Mouse (Mus musculus) heart, adult 2 months (tissue): Measurements from ENCODE around the gene Vti1a.

Source experiments
- CTCF ChIP-seq: fragments of 200-600 bp; IDR thresholded peaks from 2 replicates; pipeline ENCODE4 v1.8.1; 2022; ENCODE audit warnings: antibody characterized with exemption, mild to moderate bottlenecking, moderate library complexity
- EP300 ChIP-seq: fragments of 200-500 bp; IDR thresholded peaks from 2 replicates; pipeline ENCODE4 v1.6.1; 2011; ENCODE audit warnings: low read depth, low read length, control low read depth; ENCODE audit not compliant: insufficient read depth

GRCm38 (mm10) chr19:55276100-55276499 lies 40.0 kb upstream of the Vti1a start:
- TF ChIP-seq EP300, result no peak
- TF ChIP-seq CTCF, result no peak
